Mouse (Mus musculus): ENCODE data around the gene Cul7.

The Cul7 gene

DNA sequence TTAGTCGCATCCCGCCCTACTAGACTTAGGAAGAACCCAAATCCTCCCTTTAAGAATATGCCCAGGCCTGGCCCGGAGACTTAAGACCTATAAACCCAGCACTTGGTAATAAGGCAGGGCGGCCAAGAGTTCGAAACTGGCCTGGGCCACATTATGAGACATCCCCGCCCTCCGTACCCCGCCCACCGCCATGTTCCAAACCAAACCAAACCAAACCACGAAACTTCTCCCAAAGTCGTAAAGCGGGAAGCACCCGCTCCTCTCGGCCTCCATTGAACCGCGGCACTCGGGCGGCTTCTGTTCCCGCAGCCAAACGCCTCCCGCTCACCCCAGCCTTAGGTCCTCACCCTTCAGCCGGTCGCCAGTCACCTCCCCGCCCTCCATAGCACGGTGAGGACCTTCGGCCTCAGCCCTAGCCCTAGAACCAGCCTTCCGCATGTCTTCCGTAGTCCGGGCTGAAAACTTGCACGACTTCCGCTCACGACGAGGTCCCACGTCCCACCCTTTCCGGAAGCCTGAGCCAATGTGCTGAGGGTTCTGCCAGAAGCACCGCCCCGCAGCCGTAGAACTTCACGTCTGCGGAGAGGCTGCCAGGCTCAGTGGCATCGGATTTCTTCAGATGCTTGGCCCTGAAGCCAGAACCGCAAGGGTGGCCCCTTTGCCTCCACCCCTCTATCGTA lies 23.9 kb downstream of the Cul7 start, which contains the start of gene Rrp36:
TSS of gene Rrp36 (minus strand) at position 503 of the 680 bp plus-strand sequence.
- DNase-seq (ENCODE audit: low spot score), result peak; percentile 96

DNA sequence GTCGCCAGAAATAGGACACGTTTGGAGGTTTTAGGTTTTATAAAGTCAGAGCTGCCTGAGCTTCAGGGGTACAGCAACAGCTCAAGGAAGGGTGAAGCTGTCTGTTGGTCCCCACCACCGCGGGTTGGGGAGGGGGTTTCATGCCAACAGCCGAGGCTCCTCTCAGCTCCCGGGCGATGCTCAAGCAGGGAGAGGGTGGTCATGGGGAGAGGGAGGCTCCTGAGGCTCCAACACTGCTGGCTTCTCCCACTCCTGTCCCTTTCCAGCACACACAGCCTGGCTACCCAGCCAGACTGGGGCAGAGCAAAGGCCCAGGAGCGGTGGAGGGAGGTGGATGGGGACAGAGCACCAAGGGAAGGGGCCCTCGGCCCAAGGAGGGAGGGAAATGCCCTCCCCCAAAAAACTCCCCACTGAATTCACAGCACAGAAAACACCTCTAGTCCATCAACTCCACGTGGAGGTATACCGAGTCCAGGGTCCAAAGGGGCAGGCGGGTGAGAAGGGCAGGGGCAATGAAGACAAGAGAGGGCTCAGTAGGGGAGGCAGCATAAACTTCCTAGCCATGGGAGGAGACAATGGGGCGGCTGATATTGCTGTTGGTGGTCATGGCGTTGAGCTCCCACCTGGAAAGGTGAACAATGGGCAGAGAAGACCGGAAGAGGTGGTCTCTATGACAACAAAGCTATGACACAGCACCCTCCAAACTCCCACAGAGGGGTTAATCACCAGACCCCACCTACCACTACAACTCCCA lies 24.6 kb downstream of the Cul7 start:
- no peak for DNase-seq (ENCODE audit: low spot score)

DNA sequence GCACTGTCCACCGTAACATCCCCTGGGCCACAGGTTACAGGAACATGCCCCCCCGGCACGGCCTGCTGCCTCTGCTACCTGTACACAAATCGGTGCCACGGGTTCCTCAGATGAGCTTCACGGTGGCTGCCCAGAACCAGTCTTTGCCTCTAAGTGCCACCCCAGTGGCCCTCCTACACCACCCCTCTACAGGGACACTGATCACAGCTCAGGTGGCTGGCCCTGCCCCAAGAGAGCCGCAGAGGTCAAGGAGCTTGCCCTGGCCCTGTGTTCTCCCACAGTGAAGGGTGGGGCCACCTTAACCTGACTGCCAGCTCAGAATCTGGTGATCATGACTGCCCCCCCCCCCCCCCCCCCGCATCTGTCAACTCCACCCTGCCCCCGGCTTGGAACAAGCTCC lies 28.3 kb downstream of the Cul7 start, which contains the start of gene Mea1:
TSS of gene Mea1 (plus strand) at position 378 of the 400 bp plus-strand sequence.
- no peak for DNase-seq (ENCODE audit: low spot score)

DNA sequence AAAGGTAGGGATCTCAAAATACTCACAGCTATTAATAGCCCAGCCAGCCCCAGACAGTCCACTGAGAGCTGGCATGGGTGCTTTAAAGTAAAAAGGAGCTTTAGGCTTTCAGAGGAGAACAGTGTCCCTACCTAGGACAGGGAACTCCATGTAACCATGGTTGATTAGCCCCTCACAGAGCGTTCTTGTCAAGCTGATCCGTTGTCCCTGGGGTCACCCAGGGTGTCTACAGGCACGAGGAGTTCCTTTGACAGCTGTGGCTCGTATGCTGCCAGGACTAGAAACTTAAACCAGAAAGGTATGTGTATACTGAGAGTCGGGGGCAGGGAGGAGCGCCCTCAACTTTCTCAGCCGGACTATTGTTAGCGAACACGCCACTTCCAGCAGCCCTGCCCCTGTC lies 28.8 kb downstream of the Cul7 start:
- DNase-seq (ENCODE audit: low spot score), result no peak

DNA sequence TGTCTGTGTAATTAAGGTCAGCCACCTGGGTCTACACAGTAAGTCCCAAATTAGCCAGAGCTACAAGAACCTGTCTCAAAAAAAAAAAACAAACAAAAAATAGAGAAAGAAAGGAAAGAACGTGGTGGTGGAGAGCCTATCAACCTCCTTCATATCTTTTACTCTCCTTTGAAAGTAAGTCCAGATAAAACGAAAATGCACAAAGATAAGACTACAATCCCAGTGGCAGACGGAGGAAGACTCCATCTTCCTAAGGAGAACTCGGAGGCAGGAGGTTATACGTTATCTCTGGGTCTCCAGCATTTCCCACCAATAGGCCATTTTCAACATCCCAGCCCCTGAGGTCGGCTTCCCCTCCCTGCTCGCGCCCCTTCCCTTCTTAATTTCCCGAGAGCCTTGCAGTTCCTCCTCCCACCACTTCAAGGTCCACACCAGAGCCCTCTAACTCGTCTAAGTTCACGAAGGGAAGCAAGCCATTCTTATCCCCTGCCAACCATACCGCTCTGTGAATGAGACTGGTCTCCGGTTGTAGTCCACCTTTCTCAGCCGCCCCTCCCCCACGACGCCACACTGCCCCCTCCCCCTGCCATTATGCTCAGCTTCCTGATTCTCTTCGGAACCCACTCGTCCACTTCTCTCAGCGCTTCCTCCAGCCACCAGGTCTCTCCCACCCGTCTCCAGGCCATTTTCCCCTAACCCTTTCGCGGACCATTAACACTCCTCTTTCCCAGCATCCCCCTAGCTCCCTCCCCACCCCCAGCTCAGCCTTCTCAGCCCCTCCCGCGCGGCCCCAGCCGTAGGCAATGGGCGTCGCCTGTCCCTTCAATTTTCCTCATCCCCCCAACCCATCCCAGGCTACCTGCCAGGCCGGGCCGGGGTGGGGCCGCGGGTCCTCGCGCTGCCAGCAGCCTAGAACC lies 30.0 kb downstream of the Cul7 start:
- peak; percentile 69 for DNase-seq (ENCODE audit: low spot score)

DNA sequence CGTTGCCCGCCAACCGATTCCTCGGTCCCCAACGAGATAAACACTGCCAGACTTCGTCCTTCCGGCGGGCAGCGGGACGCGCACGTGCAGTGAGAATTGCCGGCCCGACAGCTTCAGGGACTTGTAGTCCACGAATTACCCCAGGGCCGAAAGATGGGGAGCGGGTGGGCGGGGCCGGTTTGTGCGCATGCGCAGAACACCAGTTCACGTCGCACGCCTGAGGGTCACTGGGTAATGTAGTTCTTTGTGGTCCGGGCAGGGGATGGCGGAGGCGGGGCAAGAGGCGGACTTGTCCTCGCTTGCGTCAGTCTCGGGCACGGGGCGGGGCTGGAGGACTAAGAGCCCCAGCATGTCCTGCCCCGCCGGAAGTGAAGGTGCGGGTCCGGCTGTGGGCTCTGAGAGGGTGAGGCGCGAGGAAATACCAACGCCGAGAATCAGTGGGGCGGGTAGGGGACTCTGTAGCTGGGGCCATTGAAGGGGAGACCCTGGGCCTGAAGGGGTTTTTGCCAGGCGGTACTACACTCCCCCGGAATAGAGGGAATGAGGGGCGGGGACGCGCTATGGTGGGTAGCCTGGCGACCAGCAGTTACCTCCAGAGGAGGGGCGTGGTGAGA lies 30.7 kb downstream of the Cul7 start, which contains the start of gene Klhdc3:
TSS of gene Klhdc3 (minus strand) at position 155 of the 614 bp plus-strand sequence.
- DNase-seq (ENCODE audit: low spot score), result peak; percentile 99

- DNase-seq (ENCODE audit: low spot score), result peak; percentile 24
These were observed 31.5 kb downstream of the Cul7 start for GRCm38 (mm10) chr17:46681466-46682118.

- no peak for DNase-seq (ENCODE audit: low spot score)
These were observed 32.7 kb downstream of the Cul7 start for GRCm38 (mm10) chr17:46682654-46683389.

DNA sequence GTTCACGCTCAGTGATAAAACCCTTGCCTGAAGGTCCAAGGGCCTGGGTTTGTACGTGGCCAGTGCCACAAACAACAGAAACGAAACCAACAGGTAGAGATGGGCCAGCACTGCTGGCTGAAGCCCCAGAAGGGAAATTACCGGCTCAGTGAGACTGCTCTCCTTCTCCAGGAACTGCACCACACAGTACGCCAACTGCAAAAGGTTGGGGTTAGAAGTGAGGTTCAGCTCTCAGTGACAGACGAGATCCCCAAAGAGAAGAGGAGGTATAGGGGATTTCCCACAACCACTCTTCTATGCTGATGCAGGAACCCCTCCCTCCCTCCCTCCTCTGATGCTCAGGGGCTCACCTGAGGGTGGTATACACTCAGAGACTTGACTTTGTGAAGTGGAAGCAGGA lies 35.8 kb downstream of the Cul7 start:
- DNase-seq (ENCODE audit: low spot score), result no peak

DNA sequence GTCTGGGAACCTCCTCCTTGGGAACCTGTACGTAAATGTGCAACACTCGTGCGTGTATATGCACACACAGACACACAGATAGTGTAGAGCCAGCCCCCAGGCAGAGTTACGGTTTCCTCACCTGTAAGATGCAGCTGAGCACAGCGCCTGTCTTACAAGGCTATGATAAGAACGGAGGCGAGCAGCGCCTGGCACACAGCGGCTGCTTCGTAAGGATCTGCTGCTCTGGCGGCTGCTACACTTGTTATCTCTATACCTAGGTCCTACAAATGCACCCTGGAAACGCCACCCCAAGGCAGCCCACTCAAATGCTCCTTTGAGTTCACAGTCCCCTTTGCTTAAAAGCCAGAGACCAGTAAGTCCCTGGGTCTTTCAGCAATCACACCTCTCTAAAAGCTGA lies 40.5 kb downstream of the Cul7 start:
- DNase-seq (ENCODE audit: low spot score), result no peak

- no peak for DNase-seq (ENCODE audit: low spot score)
These were observed 41.3 kb downstream of the Cul7 start for GRCm38 (mm10) chr17:46691390-46691789.

GRCm38 (mm10) chr17:46694517-46695063 lies 44.5 kb downstream of the Cul7 start:
- no peak for DNase-seq (ENCODE audit: low spot score)

- no peak for DNase-seq (ENCODE audit: low spot score)
These were observed 48.4 kb downstream of the Cul7 start for GRCm38 (mm10) chr17:46698515-46698914.

DNA sequence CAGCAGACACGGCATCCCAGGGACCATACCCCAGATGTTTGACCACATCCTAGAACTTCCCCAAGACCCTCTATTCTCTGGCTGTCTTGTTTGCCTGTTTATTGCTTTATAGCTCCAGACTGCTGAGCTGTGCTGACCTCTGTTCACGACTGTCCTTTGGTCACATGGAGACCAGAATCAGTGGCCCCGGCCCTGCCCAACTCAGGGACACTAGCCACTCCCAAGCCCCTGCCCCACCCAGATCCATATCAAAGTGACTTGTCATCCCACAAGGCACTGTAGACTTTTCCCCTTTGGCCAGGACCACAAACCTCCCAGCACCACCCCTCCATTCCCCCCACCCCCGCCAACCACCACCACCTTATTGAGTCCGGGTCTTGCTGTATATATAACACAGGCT lies 49.1 kb downstream of the Cul7 start:
- no peak for DNase-seq (ENCODE audit: low spot score)

GRCm38 (mm10) chr17:46699912-46700311 lies 49.8 kb downstream of the Cul7 start:
- DNase-seq (ENCODE audit: low spot score), result no peak

DNA sequence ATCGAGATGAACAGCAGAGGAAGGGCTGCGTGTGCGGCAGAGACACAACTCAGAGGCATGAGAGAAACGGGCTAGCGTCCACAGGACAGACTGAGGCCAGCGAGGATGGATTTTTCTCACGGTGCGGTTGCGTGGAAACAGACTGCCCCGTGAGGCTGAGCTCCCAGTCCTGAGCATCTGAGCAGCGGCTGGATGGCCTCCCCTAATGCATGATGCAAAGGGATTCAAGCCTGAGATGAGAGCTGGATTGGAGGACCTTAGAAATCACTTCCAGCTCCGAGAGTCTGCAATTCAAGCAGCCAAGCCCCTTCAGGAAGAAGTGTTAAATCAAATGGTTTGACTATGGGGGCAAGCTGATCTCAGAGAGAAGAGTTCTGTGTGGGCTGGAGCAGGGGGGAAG lies 51.4 kb downstream of the Cul7 start:
- DNase-seq (ENCODE audit: low spot score), result no peak

DNA sequence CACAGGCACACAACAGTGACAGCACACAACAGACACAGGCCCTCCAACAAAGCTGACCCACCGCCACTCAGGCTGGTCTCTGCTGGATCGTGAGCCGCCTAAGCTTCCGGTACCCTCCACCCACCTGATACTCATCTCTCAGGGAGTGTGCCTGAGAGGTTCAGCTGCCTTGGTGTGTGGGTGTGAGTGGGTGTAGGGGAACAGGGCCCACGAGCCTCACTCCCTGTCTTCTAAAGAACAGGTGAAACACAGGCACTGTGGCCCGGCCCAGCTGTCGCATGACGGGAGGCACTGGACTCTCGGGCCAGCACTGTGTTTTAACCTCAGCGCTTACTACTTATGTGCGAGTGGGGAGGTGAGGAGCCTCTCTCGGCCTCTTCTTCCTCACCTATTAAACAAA lies 52.0 kb downstream of the Cul7 start:
- no peak for DNase-seq (ENCODE audit: low spot score)

- DNase-seq (ENCODE audit: low spot score), result no peak
These were observed 52.4 kb downstream of the Cul7 start for GRCm38 (mm10) chr17:46702506-46702905.

DNA sequence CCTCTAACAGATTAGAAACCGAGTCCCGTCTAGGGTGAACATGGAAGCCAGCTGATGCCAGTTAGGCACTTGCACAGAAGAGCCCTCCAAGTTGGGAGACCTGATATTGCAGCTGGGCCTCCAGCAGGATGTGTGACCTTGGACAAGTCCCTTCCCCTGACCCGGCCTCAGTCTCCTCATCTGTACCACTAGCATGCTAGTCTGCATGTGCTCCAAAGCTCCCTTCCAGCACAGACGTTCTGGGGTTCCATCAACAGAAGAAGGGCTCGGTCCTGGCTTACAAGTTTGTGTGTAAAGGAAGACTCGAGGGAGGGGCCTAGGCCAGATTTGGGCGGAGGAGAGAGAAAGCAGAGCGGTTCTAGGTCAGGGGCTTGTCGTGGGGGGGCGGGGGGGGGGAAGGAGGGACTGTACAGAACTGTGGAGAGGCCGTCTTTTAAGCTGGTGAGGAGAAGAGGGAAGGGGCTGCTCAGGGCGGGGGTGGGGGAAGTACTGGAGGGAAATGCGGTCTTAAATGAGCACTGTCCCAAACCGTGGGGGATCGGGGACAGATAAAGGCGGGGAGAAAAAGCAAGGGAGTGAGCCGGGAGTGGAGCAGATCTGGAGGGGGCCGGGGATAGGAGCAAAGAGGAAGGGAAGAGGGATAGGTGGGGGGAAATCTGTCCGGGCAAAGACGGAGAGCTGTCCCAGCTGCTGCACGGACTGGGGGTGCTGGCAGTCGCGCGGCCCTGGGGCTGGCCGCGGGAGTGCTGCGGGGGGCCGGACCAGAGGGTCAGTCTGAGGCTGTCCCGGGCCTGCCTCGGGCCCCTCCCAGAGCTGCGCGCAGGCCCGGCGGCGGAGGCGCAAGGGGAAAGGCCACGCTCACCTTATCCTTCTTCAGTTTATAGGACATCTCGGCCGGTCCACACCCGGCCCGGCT lies 54.1 kb downstream of the Cul7 start:
- no peak for DNase-seq (ENCODE audit: low spot score)

Measured in embryo, embryonic 10.5 days (tissue).